Mouse (Mus musculus) thymus, postnatal 36 days (tissue): ENCODE results near the gene Stap2.

Experiments
- DNase-seq, 2 experiments: peaks; one replicate each; pipeline ENCODE4 v3.0.0; 2022; ENCODE audit warnings: mixed read lengths in 2 of 2

The Stap2 gene

GRCm38 (mm10) chr17:56005415-56006061 lies at the start of gene Stap2, which contains the start of gene Mpnd:
Gene Stap2 (minus strand): TSS chr17:56005584.
Gene Mpnd (plus strand): TSS chr17:56005711.
- no peak for DNase-seq

GRCm38 (mm10) chr17:56054938-56055337 lies 49.6 kb upstream of the Stap2 start:
- no peak for DNase-seq

- no peak for DNase-seq
Observed at GRCm38 (mm10) chr17:56051369-56051768, 46.0 kb upstream of the Stap2 start.

GRCm38 (mm10) chr17:56040857-56041163 lies 35.4 kb upstream of the Stap2 start:
- no peak for DNase-seq

- DNase-seq: peak; percentile 93 to 96
Observed at GRCm38 (mm10) chr17:56040030-56040856, 34.9 kb upstream of the Stap2 start, which contains the start of gene Chaf1a. Gene Chaf1a (plus strand): TSS chr17:56040439.

GRCm38 (mm10) chr17:56039345-56039744 lies 34.0 kb upstream of the Stap2 start:
- DNase-seq: no peak

GRCm38 (mm10) chr17:56038583-56039261 lies 33.3 kb upstream of the Stap2 start:
- DNase-seq: no peak

GRCm38 (mm10) chr17:56036901-56037287 lies 31.5 kb upstream of the Stap2 start:
- DNase-seq: no peak

- DNase-seq: peak; percentile 99 to 100
Observed at GRCm38 (mm10) chr17:56036176-56036900, 31.0 kb upstream of the Stap2 start, which contains the start of gene Sh3gl1. Gene Sh3gl1 (minus strand): TSS chr17:56036635.

- no peak for DNase-seq
Observed at GRCm38 (mm10) chr17:56035216-56035615, 29.8 kb upstream of the Stap2 start.

GRCm38 (mm10) chr17:56034726-56035100 lies 29.3 kb upstream of the Stap2 start:
- DNase-seq: no peak

GRCm38 (mm10) chr17:56034040-56034725 lies 28.8 kb upstream of the Stap2 start:
- DNase-seq: no peak

GRCm38 (mm10) chr17:56032831-56033230 lies 27.4 kb upstream of the Stap2 start:
- peak; percentile 60 to 71 for DNase-seq

- DNase-seq: no peak
Observed at GRCm38 (mm10) chr17:56032127-56032733, 26.8 kb upstream of the Stap2 start.

GRCm38 (mm10) chr17:56031431-56031830 lies 26.0 kb upstream of the Stap2 start:
- no peak for DNase-seq

GRCm38 (mm10) chr17:56030919-56031318 lies 25.5 kb upstream of the Stap2 start:
- DNase-seq: peak in 1 of 2 experiments; percentile 58

GRCm38 (mm10) chr17:56030238-56030870 lies 25.0 kb upstream of the Stap2 start:
- no peak for DNase-seq

- no peak for DNase-seq
Observed at GRCm38 (mm10) chr17:56027801-56028441, 22.5 kb upstream of the Stap2 start.

- no peak for DNase-seq
Observed at GRCm38 (mm10) chr17:56026881-56027280, 21.5 kb upstream of the Stap2 start.

GRCm38 (mm10) chr17:56026303-56026702 lies 20.9 kb upstream of the Stap2 start:
- DNase-seq: no peak

- no peak for DNase-seq
Observed at GRCm38 (mm10) chr17:56024931-56025330, 19.5 kb upstream of the Stap2 start.
